Mouse (Mus musculus) hindbrain, embryonic 10.5 days (tissue): Measurements from ENCODE around the gene Clpp. TPM values are rescaled to one million over a fixed set of nuclear protein-coding genes. Genes with fewer than 3 reads are reported as not detected.
A peak's percentile ranks its signal among the peaks of the same experiment; 100 is the strongest.

Experiments
- DNase-seq: peaks from one replicate; pipeline ENCODE4 v3.0.0-alpha.2; 2017; ENCODE audit warnings: low spot score
- H3K27ac ChIP-seq: fragments of 300-500 bp; sonication (generic); 2 replicates; pipeline ENCODE4 v1.5.1; 2016; ENCODE audit warnings: mild to moderate bottlenecking, moderate library complexity
- H3K27me3 ChIP-seq: fragments of 300-500 bp; sonication (generic); 2 replicates; pipeline ENCODE4 v1.6.1; 2016; ENCODE audit warnings: mild to moderate bottlenecking; ENCODE audit not compliant: poor library complexity, insufficient read depth, severe bottlenecking
- H3K36me3 ChIP-seq: fragments of 300-500 bp; sonication (generic); 2 replicates; pipeline ENCODE4 v1.6.1; 2016; ENCODE audit warnings: mild to moderate bottlenecking, moderate library complexity
- H3K4me1 ChIP-seq: fragments of 300-500 bp; sonication (generic); replicated peaks from 2 replicates; pipeline ENCODE4 v1.6.1; 2016; ENCODE audit warnings: mild to moderate bottlenecking
- H3K4me3 ChIP-seq: fragments of 300-500 bp; sonication (generic); 2 replicates; pipeline ENCODE4 v1.5.1; 2016; ENCODE audit warnings: mild to moderate bottlenecking, moderate library complexity
- H3K9me3 ChIP-seq: fragments of 300-500 bp; sonication (generic); 2 replicates; pipeline ENCODE4 v1.6.1; 2016; ENCODE audit warnings: mild to moderate bottlenecking, moderate library complexity
- WGBS: fragments of 180-500 bp; shearing (Covaris S2); methylation state at CpG from one replicate; pipeline ENCODE4 v1.1.7; 2016; 5-methylcytosine and 5-hydroxymethylcytosine counted together
- polyA plus RNA-seq: library from polyadenylated mRNA; unstranded; fragments of >200 nt; fragmentation: Nextera tagmentation; extraction: Ambion mirVana; gene quantifications from 2 replicates; pipeline ENCODE4 v1.2.1, GENCODE M21; 2016

Gene Clpp
- polyA plus RNA-seq, 1 experiment from 2014 or later: 166 TPM

- peaks cover 7% of the 10 kb centered on the region for H3K4me1 ChIP-seq
- peak overlapping the region; percentile 93 for H3K27ac ChIP-seq
- DNase-seq: no peak
- H3K4me3 ChIP-seq: peak overlapping the region; percentile 87
- H3K27me3 ChIP-seq: no peaks in the 10 kb centered on the region
- whole genome bisulfite sequencing: 70% methylated on average over 2 of the region's 2 CpGs
- peaks cover 45% of the 10 kb centered on the region for H3K36me3 ChIP-seq
- no peaks in the 10 kb centered on the region for H3K9me3 ChIP-seq
Measured at GRCm38 (mm10) chr17:56990966-56991365, 861 bp downstream of the Clpp start.

DNA sequence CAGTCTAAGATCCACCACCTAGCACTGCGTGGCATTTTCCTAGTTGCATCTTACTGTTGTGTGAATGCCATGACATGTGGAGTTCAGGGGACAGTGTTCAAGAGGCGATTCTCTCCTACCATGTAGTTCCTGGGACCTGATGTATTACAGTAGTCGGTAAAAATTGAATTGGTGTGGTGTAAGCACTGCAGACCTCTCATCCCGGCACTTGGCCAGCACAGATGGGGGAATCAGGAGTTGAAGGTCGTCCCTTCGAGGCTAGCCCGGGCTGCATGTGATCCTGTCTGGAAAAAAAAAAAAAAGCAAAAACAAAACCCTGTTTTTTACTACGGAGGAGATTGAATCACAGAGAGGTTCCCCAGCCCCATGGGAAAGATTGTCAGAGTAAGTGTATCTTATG lies 4.9 kb downstream of the Clpp start:
- DNase-seq: no peak
- H3K27ac ChIP-seq: no peak overlapping the region
- no peaks in the 10 kb centered on the region for H3K9me3 ChIP-seq
- WGBS: 94% methylated on average over 8 of the region's 8 CpGs
- H3K36me3 ChIP-seq: peaks cover 70% of the 10 kb centered on the region
- H3K4me3 ChIP-seq: no peak overlapping the region
- H3K4me1 ChIP-seq: peaks cover 23% of the 10 kb centered on the region
- H3K27me3 ChIP-seq: no peaks in the 10 kb centered on the region

DNA sequence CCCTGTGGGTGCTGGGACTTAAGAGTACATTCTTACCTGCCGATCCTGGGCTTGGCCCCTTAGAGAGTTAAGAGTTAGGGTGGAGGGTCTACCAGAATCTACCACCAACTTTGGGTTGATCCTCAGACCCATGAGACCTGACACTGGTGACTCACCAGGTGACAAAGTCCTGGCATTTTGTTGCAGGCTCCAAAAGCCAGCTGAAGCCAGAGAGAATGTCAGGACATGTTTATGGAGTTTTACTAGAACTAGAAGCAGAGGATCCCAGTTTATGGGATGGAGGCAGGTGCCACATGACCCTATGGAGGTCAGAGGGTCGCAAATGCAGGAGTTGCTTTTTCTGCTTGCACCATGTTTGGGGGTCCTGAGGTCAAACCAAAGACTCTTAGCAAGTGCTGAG lies 6.4 kb downstream of the Clpp start:
- no peaks in the 10 kb centered on the region for H3K27me3 ChIP-seq
- H3K9me3 ChIP-seq: no peaks in the 10 kb centered on the region
- DNase-seq: no peak
- H3K27ac ChIP-seq: no peak overlapping the region
- peak overlapping the region; percentile 69 for H3K4me3 ChIP-seq
- H3K4me1 ChIP-seq: peaks cover 16% of the 10 kb centered on the region
- 77% methylated on average over 2 of the region's 2 CpGs for WGBS
- peaks cover 83% of the 10 kb centered on the region for H3K36me3 ChIP-seq

DNA sequence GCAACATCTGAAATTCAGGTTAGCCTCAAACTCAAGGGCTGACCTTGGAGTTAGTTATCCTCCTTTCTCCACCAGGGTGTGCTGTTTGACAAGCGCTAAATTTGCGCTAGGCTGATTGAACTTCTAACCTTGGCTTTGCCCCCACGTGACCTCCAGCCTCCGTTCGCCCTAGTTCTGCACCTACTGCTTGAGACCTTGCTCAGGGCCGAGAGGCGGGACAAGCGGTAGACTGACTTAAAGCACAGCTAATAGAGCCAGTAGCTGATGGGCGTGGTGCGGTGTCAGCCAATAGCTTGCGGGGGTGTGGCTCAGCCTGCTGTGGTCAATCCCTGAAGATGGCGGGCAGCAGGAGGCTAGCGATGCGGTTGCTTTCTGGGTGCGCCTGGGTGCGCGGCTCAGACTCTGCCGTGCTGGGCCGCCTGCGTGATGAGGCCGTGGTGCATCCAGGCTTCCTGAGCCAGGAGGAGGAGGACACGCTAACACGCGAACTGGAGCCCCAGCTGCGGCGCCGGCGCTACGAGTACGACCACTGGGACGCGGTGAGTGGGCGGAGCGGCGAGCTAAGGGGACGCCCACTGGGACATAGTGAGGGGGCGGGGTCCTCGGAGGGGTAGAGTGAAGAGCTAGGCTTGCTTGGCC lies 7.0 kb downstream of the Clpp start, which contains the start of gene Alkbh7:
Gene Alkbh7 (plus strand): TSS at position 311 of the 639 bp plus-strand sequence.
- Histone ChIP-seq H3K27me3 (no peaks in the 10 kb centered on the region), H3K4me3 (peak within 1 kb of the TSS; percentile 69), H3K4me1 (peaks cover 16% of the 10 kb centered on the region), H3K36me3 (peaks cover 82% of the 10 kb centered on the region), H3K9me3 (no peaks in the 10 kb centered on the region), H3K27ac (peak within 1 kb of the TSS; percentile 81)
- peak; percentile 96 for DNase-seq
- under 1% methylated on average over 38 of the region's 38 CpGs for WGBS

GRCm38 (mm10) chr17:56999414-56999813 lies 9.3 kb downstream of the Clpp start:
- 94% methylated on average over 9 of the region's 9 CpGs for WGBS
- DNase-seq: no peak
- Histone ChIP-seq H3K4me3 (no peak overlapping the region), H3K4me1 (peaks cover 16% of the 10 kb centered on the region), H3K27me3 (no peaks in the 10 kb centered on the region), H3K27ac (no peak overlapping the region), H3K9me3 (no peaks in the 10 kb centered on the region), H3K36me3 (peaks cover 80% of the 10 kb centered on the region)

GRCm38 (mm10) chr17:56999968-57000609 lies 10.0 kb downstream of the Clpp start, which contains the start of gene Pspn:
Pspn (minus strand) TSS chr17:57000018.
- Histone ChIP-seq H3K9me3 (no peaks in the 10 kb centered on the region), H3K36me3 (peaks cover 80% of the 10 kb centered on the region), H3K4me1 (peaks cover 16% of the 10 kb centered on the region), H3K27ac (no peak within 1 kb of the TSS), H3K4me3 (no peak within 1 kb of the TSS), H3K27me3 (no peaks in the 10 kb centered on the region)
- WGBS: 83% methylated on average over 9 of the region's 9 CpGs
- no peak for DNase-seq

- Histone ChIP-seq H3K27ac (no peak overlapping the region), H3K4me1 (peaks cover 16% of the 10 kb centered on the region), H3K27me3 (no peaks in the 10 kb centered on the region), H3K36me3 (peaks cover 80% of the 10 kb centered on the region), H3K9me3 (no peaks in the 10 kb centered on the region), H3K4me3 (no peak overlapping the region)
- WGBS: 79% methylated on average over 8 of the region's 8 CpGs
- DNase-seq: no peak
Measured at GRCm38 (mm10) chr17:57001228-57001627, 11.1 kb downstream of the Clpp start.

DNA sequence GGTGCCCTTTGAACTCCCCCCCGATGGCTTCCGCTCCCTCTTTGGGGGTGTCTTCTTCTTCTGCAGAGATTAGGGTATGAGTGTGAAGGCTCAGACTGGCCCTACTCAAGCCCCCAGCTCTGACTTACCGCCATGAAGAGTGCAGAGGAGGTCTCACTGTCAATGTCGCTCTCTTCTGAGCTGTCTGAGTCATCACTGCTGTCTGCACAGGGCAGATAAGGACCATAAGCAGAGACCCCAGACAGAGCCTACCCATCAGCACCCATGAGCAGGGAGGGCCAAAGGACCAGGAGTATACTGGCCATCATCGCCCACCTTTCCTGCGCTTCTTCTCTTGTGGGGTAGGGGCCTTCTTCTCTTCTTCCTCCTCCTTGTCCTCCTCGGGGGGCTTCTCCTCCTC lies 13.9 kb downstream of the Clpp start:
- no peaks in the 10 kb centered on the region for H3K27me3 ChIP-seq
- H3K4me3 ChIP-seq: no peak overlapping the region
- H3K36me3 ChIP-seq: peaks cover 96% of the 10 kb centered on the region
- no peak overlapping the region for H3K27ac ChIP-seq
- no peaks in the 10 kb centered on the region for H3K4me1 ChIP-seq
- no peaks in the 10 kb centered on the region for H3K9me3 ChIP-seq
- no peak for DNase-seq
- 89% methylated on average over 7 of the region's 7 CpGs for WGBS

GRCm38 (mm10) chr17:57007137-57007905 lies 17.2 kb downstream of the Clpp start:
- peaks cover 73% of the 10 kb centered on the region for H3K36me3 ChIP-seq
- DNase-seq: no peak

DNA sequence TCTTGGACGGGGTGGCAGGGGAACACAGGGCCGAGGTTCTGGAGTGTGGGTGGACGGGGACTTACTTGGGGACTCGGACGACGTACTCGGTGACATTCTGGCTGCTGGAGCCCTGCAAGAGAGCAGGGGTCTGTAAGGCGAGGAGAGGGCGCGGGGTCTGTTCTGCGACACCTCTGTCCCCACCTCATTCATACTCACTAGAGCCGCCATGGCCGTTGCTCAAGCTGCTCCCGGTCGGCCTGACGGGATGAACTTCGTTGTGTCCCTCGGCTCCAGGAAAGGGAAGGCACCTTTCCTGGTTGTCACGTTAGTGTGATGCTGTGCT lies 20.8 kb downstream of the Clpp start:
- H3K9me3 ChIP-seq: no peaks in the 10 kb centered on the region
- H3K4me3 ChIP-seq: peak overlapping the region; percentile 78
- under 1% methylated on average over 19 of the region's 19 CpGs for WGBS
- H3K27ac ChIP-seq: peak overlapping the region; percentile 97
- peaks cover 23% of the 10 kb centered on the region for H3K4me1 ChIP-seq
- peaks cover 38% of the 10 kb centered on the region for H3K36me3 ChIP-seq
- no peak for DNase-seq
- no peaks in the 10 kb centered on the region for H3K27me3 ChIP-seq

More at GRCm38 (mm10) chr17:57007137-57007905, 17.2 kb downstream of the Clpp start:
- H3K9me3 ChIP-seq: no peaks in the 10 kb centered on the region
- peaks cover 19% of the 10 kb centered on the region for H3K4me1 ChIP-seq
- no peak overlapping the region for H3K27ac ChIP-seq
- no peaks in the 10 kb centered on the region for H3K27me3 ChIP-seq
- H3K4me3 ChIP-seq: no peak overlapping the region
- WGBS: 94% methylated on average over 13 of the region's 13 CpGs

- no peaks in the 10 kb centered on the region for H3K9me3 ChIP-seq
- DNase-seq: peak; percentile 98
- H3K4me3 ChIP-seq: peak within 1 kb of the TSS; percentile 78
- WGBS: under 1% methylated on average over 51 of the region's 51 CpGs
- H3K27ac ChIP-seq: peak within 1 kb of the TSS; percentile 97
- no peaks in the 10 kb centered on the region for H3K27me3 ChIP-seq
- peaks cover 31% of the 10 kb centered on the region for H3K36me3 ChIP-seq
- peaks cover 23% of the 10 kb centered on the region for H3K4me1 ChIP-seq
Measured at GRCm38 (mm10) chr17:57011236-57012141, 21.4 kb downstream of the Clpp start, which contains the start of the genes Gtf2f1 and Gm17949. Gtf2f1 (minus strand) TSS chr17:57011288. Gm17949 (plus strand) TSS chr17:57011469.

DNA sequence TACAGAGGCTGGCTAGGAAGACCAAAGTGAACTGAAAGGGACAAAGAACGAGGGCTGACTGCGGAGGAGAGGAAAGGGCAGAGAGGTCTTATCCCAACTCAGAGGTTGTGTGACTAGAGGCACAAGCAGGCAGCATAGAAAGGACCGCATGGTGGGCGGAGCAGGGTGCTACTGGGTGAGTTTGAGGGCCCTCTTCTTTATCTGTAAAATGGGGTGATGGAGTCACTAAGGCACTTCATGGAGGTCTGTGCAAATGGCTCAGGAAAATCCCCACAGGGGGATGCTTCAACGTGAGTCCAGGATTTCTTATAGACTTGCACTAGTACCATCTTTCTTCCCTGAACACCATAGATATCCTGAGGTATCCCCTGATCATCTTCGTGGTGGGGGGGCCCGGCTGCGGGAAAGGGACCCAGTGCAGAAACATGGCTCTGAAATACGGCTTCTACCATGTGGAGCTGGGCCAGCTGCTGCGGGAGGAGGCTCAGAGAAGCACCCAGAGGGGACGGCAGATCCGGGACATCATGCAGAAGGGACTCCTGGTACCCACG lies 22.2 kb downstream of the Clpp start:
- no peaks in the 10 kb centered on the region for H3K27me3 ChIP-seq
- peak overlapping the region; percentile 97 for H3K27ac ChIP-seq
- DNase-seq: no peak
- H3K4me3 ChIP-seq: peak overlapping the region; percentile 78
- 76% methylated on average over 13 of the region's 13 CpGs for WGBS
- H3K36me3 ChIP-seq: peaks cover 23% of the 10 kb centered on the region
- peaks cover 23% of the 10 kb centered on the region for H3K4me1 ChIP-seq
- no peaks in the 10 kb centered on the region for H3K9me3 ChIP-seq
